In genomic region chr6:117195270-117195669, GRCm38 (mm10) we compare ENCODE assay signal across 16 mouse cellular contexts.
"Had no signal": no experiment of that assay in that cellular context is flagged by ENCODE, and none has a peak within 500 bp of the region (broad histone marks: within the 10 kb centered on the region; RNA-seq: fewer than 3 reads in every experiment).

No protein-coding gene starts in this region.

- DNase-seq: retina, postnatal 1 day; right cerebral cortex, adult 18-20 months; right cerebral cortex, postnatal 14 days; right cerebral cortex, postnatal 25 days; right cerebral cortex, postnatal 4 days; spleen, adult 18-20 months; thymus, adult 18-20 months; thymus, adult 2 months; thymus, postnatal 14 days; thymus, postnatal 25 days; thymus, postnatal 36 days; thymus, postnatal 4 days had no signal

- H3K36me3 ChIP-seq: neural tube, embryonic 13.5 days; neural tube, embryonic 15.5 days; stomach, embryonic 15.5 days had no signal

- H3K27ac ChIP-seq: neural tube, embryonic 13.5 days; neural tube, embryonic 15.5 days; stomach, embryonic 15.5 days; stomach, postnatal 0 days had no signal

- H3K9me3 ChIP-seq: neural tube, embryonic 13.5 days; neural tube, embryonic 15.5 days; stomach, embryonic 15.5 days had no signal

- H3K27me3 ChIP-seq: neural tube, embryonic 13.5 days; neural tube, embryonic 15.5 days; stomach, embryonic 15.5 days had no signal

- H3K4me1 ChIP-seq: neural tube, embryonic 13.5 days; neural tube, embryonic 15.5 days; stomach, embryonic 15.5 days had no signal

- H3K4me2 ChIP-seq: neural tube, embryonic 13.5 days; neural tube, embryonic 15.5 days; stomach, embryonic 15.5 days had no signal

- H3K9ac ChIP-seq: neural tube, embryonic 13.5 days; neural tube, embryonic 15.5 days; stomach, embryonic 15.5 days had no signal

- H3K4me3 ChIP-seq: neural tube, embryonic 13.5 days; neural tube, embryonic 15.5 days; stomach, embryonic 15.5 days had no signal
